Mouse (Mus musculus) mature B cell (primary cell): ENCODE measurements around the gene Slc12a8.
"Not testable (repeated sequence)": the region's sequence is repeated elsewhere in the genome, so short reads cannot be mapped to it uniquely, and the experiment has no call there.

ENCODE experiments used
- in situ Hi-C: fragments of 300-500 bp; cut with MboI; formaldehyde crosslinking; loops from 2 replicates; pipeline ENCODE4 v1.14.3; 2019

Gene Slc12a8

GRCm38 (mm10) chr16:33516807-33517565, at the start of gene Slc12a8:
Gene Slc12a8, plus strand, starts transcription at chr16:33517328.
- in situ Hi-C loops = no loop called here

DNA sequence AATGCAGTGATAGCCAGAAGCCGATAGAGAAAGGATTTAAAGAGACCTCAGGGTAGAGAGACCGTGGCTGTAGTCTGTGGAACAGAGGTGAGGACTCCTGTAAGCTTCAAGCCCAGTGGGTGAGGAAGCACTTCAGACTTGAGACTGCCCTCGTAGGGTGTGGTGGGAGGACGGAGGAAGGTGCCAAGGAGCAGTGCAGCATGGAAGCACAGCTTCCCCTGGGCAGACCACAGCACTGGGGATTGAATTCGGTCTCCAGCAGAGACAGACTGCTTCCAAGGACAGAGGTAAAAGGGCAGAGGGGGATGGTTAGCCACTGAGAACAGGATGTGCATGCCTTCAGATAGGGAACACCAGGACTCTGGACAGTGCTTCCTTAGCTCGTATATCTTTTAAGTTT, 49.7 kb upstream of the Slc12a8 start:
- in situ Hi-C loops = no loop called here

DNA sequence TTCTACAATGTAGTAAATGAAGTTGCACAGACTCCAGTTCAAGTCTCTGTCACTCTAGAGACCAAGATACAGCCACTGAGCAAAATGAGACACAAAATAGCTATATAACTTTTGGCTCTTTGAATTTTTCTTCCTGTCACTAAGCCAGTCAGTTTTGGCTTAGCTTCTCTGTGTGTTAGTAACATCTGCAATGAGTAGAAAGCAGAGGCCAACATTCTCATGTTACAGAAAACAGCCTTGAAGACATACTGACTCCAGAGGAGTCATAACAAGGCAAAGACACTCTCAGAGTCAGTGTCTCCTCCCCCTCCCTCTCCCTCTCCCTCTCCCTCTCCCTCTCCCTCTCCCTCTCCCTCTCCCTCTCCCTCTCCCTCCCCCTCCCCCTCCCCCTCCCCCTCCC, 47.2 kb upstream of the Slc12a8 start:
- in situ Hi-C loops = no loop called here

DNA sequence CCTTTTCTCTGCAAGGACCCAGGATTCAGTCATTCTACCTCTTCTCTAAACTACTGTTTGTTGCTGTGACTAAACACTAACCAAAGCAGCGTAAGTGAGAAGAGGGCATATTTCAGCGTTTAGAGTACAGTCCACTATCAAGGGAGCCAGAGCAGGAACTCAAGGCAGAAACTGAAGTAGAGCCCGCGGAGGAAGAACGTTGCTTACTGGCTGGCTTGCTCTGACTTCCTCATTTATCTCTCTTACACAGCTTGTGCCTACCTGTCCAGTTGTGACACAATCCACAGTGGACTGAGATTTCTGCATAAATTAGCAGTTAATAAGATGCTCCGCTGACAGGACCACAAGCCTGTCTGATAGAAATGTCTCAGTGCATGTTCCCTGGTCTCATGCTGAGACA, 42.7 kb upstream of the Slc12a8 start:
- in situ Hi-C loops = no loop called here

DNA sequence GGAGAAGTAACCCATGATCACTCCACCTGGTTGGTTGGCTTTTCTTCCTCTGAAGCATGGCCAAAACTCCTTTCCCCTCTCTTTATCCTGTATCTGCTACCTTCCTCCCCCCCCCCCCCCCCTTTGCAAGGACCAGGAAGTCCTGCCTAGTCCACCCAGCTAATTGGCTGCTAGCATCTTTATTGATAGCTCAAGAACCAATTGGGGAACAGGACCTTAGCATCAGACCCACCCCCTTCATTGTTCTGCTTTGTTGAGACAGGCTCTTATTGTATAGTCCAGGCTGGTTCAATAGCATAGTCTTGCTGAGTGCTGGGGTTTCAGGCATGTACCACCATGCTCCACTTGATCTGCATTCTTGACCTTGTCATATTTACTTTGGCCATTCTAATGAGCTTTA, 37.2 kb upstream of the Slc12a8 start:
- in situ Hi-C loops = no loop called here

GRCm38 (mm10) chr16:33481148-33481547, 36.0 kb upstream of the Slc12a8 start:
- in situ Hi-C loops = no loop called here

- in situ Hi-C loops = no loop called here
Measured at GRCm38 (mm10) chr16:33482309-33482708, 34.8 kb upstream of the Slc12a8 start.

DNA sequence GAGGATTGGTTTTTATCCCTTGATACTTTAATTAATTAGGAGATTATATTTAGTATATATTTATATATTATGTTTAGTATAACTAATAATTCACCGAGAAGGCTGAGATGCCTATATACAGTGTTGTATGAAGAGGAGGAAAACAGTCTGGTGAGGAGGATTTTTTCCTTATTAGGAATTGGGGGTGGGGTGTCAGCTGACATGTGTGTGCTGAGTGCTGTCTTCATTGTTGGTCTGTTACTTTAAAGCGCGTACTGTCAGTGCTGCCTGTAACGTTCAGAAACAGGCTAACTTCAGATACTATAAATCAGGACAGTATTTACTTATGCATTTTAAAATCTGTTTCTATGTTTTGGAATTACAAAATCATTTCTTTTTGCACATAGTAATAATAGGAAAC, 29.4 kb upstream of the Slc12a8 start:
- in situ Hi-C loops = no loop called here

GRCm38 (mm10) chr16:33494374-33494773, 22.8 kb upstream of the Slc12a8 start:
- in situ Hi-C loops = no loop called here

DNA sequence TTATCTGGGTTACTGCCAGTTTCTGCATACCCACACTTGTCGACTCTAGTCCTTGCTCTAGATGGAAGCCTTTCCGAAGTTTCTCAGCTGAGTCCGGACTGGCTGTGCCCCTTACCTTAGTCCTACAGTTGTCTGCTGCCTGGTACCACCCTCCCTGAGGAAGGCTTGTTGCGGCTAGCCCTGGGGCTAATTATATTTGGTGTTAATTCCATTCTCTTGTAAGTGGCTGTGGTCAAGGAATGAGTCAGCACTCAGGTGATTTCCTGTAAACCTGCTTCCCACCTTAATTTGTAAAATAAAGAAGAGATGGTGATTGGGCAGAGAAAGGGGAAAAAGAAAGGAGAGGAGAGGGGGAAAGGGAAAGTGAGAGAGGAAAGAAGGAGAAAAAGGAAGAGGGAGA, 9.0 kb upstream of the Slc12a8 start:
- in situ Hi-C loops = no loop called here

- in situ Hi-C loops = not testable (repeated sequence)
Measured at GRCm38 (mm10) chr16:33509231-33509630, 7.9 kb upstream of the Slc12a8 start.

DNA sequence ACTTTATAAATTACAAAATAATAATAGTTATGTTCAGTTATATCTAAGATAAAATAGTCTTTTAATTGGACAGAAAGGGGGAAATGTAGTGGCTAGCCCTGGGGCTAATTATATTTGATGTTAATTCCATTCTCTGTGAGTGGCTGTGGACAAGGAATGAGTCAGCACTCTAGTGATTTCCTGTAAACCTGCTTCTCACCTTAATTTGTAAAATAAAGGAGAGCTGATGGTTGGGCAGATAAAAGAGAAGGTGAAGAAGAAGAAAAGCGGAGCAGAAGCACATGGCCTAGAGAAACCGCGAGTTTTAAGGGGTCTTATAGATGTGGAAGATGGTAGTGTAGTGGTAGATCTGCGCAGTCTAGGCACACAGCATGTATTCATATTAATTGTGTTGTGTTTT, 6.3 kb upstream of the Slc12a8 start:
- in situ Hi-C loops = not testable (repeated sequence)

- in situ Hi-C loops = no loop called here
Measured at GRCm38 (mm10) chr16:33512555-33512954, 4.6 kb upstream of the Slc12a8 start.

- in situ Hi-C loops = no loop called here
Measured at GRCm38 (mm10) chr16:33517627-33518026, 499 bp downstream of the Slc12a8 start.

GRCm38 (mm10) chr16:33518236-33518635, 1.1 kb downstream of the Slc12a8 start:
- in situ Hi-C loops = no loop called here

DNA sequence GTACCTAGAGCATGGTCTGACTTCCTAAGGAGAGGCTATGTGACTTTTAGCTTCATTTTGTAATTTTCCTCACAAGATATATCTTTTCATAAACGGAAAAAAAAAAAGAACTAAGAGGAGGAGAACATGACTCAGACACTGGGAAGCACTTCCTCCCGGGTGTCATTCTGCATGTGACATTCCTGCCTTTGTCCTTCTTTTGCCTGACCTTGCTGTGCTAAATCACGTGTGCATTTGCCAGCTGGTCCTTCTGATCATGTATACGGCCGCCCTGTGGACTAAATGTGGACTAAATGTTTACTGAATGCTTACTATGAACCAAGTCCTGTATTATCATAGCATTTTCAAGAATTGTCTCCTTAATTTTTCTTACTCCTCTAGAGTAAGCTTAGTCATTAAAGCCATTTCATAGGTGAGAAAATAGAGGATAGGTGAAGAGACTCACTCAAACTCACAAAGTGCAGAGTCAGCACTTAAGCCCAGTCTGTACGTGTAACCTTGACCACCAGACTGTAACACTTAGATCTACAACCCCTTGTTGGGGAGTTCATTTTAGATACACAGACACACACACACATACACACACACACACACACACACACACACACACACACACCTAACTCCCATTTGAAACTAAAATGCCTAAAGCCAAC, 2.9 kb downstream of the Slc12a8 start:
- in situ Hi-C loops = no loop called here

- in situ Hi-C loops = no loop called here
Measured at GRCm38 (mm10) chr16:33522516-33522915, 5.4 kb downstream of the Slc12a8 start.

GRCm38 (mm10) chr16:33523571-33523970, 6.4 kb downstream of the Slc12a8 start:
- in situ Hi-C loops = no loop called here

- in situ Hi-C loops = no loop called here
Measured at GRCm38 (mm10) chr16:33529502-33530454, 12.7 kb downstream of the Slc12a8 start.

GRCm38 (mm10) chr16:33531184-33531583, 14.1 kb downstream of the Slc12a8 start:
- in situ Hi-C loops = no loop called here

- in situ Hi-C loops = no loop called here
Measured at GRCm38 (mm10) chr16:33536456-33536855, 19.3 kb downstream of the Slc12a8 start.

GRCm38 (mm10) chr16:33537499-33538225, 20.5 kb downstream of the Slc12a8 start:
- in situ Hi-C loops = no loop called here
